Mouse (Mus musculus): Measurements from ENCODE around the gene Runx1. TPM values are rescaled to one million over a fixed set of nuclear protein-coding genes. Genes with fewer than 3 reads are reported as not detected.

Gene Runx1
- total RNA-seq, 2 experiments from 2014 or later: 121 to 155 TPM

- ATAC-seq (replicated peaks; ENCODE audit: low FRiP score, poor library complexity, severe bottlenecking): 0 out of 2 replicates have a peak, but pooled peaks have one; percentile 49
Observed at GRCm38 (mm10) chr16:92639093-92639492, 186.9 kb downstream of the Runx1 start.

- ATAC-seq (replicated peaks; ENCODE audit: low FRiP score, poor library complexity, severe bottlenecking): no peak
Observed at GRCm38 (mm10) chr16:92637033-92637432, 188.9 kb downstream of the Runx1 start.

- no peak for ATAC-seq (replicated peaks; ENCODE audit: low FRiP score, poor library complexity, severe bottlenecking)
Observed at GRCm38 (mm10) chr16:92632115-92632763, 193.7 kb downstream of the Runx1 start.

GRCm38 (mm10) chr16:92631637-92632036 is 194.3 kb downstream of the Runx1 start:
- no peak for ATAC-seq (replicated peaks; ENCODE audit: low FRiP score, poor library complexity, severe bottlenecking)

- no peak for ATAC-seq (replicated peaks; ENCODE audit: low FRiP score, poor library complexity, severe bottlenecking)
Observed at GRCm38 (mm10) chr16:92630950-92631349, 195.0 kb downstream of the Runx1 start.

- no peak for ATAC-seq (replicated peaks; ENCODE audit: low FRiP score, poor library complexity, severe bottlenecking)
Observed at GRCm38 (mm10) chr16:92629829-92630228, 196.1 kb downstream of the Runx1 start.

- ATAC-seq (replicated peaks; ENCODE audit: low FRiP score, poor library complexity, severe bottlenecking): no peak
Observed at GRCm38 (mm10) chr16:92627262-92627661, 198.7 kb downstream of the Runx1 start.

- ATAC-seq (replicated peaks; ENCODE audit: low FRiP score, poor library complexity, severe bottlenecking): no peak
Observed at GRCm38 (mm10) chr16:92623953-92624352, 202.0 kb downstream of the Runx1 start.

- no peak for ATAC-seq (replicated peaks; ENCODE audit: low FRiP score, poor library complexity, severe bottlenecking)
Observed at GRCm38 (mm10) chr16:92621859-92622258, 204.1 kb downstream of the Runx1 start.

GRCm38 (mm10) chr16:92620841-92621518 is 205.0 kb downstream of the Runx1 start:
- ATAC-seq (replicated peaks; ENCODE audit: low FRiP score, poor library complexity, severe bottlenecking): no peak

- ATAC-seq (replicated peaks; ENCODE audit: low FRiP score, poor library complexity, severe bottlenecking): no peak
Observed at GRCm38 (mm10) chr16:92616839-92617238, 209.1 kb downstream of the Runx1 start.

GRCm38 (mm10) chr16:92615234-92615799 is 210.6 kb downstream of the Runx1 start:
- ATAC-seq (replicated peaks; ENCODE audit: low FRiP score, poor library complexity, severe bottlenecking): no peak

- no peak for ATAC-seq (replicated peaks; ENCODE audit: low FRiP score, poor library complexity, severe bottlenecking)
Observed at GRCm38 (mm10) chr16:92612546-92612945, 213.4 kb downstream of the Runx1 start.

GRCm38 (mm10) chr16:92611641-92612149 is 214.3 kb downstream of the Runx1 start:
- no peak for ATAC-seq (replicated peaks; ENCODE audit: low FRiP score, poor library complexity, severe bottlenecking)

- ATAC-seq (replicated peaks; ENCODE audit: low FRiP score, poor library complexity, severe bottlenecking): no peak
Observed at GRCm38 (mm10) chr16:92610464-92610863, 215.5 kb downstream of the Runx1 start.

GRCm38 (mm10) chr16:92609717-92610077 is 216.3 kb downstream of the Runx1 start:
- ATAC-seq (replicated peaks; ENCODE audit: low FRiP score, poor library complexity, severe bottlenecking): no peak

- ATAC-seq (replicated peaks; ENCODE audit: low FRiP score, poor library complexity, severe bottlenecking): no peak
Observed at GRCm38 (mm10) chr16:92609006-92609716, 216.8 kb downstream of the Runx1 start.

- peak; percentile 62; the same call in 1 of the 2 replicates for ATAC-seq (replicated peaks; ENCODE audit: low FRiP score, poor library complexity, severe bottlenecking)
Observed at GRCm38 (mm10) chr16:92608180-92608960, 217.6 kb downstream of the Runx1 start.

- ATAC-seq (replicated peaks; ENCODE audit: low FRiP score, poor library complexity, severe bottlenecking): 0 out of 2 replicates have a peak, but pooled peaks have one; percentile 21
Observed at GRCm38 (mm10) chr16:92606491-92606965, 219.4 kb downstream of the Runx1 start.
